Mouse (Mus musculus) cerebellum, postnatal 36 days (tissue): ENCODE data around the gene Hdgf.
"Not testable (repeated sequence)": the region's sequence is repeated elsewhere in the genome, so short reads cannot be mapped to it uniquely, and the experiment has no call there.

Experiments used
- DNase-seq, 2 experiments: peaks; one replicate each; pipeline ENCODE4 v3.0.0; 2021 to 2022; ENCODE audit warnings: mixed read lengths in 2 of 2

Hdgf gene

DNA sequence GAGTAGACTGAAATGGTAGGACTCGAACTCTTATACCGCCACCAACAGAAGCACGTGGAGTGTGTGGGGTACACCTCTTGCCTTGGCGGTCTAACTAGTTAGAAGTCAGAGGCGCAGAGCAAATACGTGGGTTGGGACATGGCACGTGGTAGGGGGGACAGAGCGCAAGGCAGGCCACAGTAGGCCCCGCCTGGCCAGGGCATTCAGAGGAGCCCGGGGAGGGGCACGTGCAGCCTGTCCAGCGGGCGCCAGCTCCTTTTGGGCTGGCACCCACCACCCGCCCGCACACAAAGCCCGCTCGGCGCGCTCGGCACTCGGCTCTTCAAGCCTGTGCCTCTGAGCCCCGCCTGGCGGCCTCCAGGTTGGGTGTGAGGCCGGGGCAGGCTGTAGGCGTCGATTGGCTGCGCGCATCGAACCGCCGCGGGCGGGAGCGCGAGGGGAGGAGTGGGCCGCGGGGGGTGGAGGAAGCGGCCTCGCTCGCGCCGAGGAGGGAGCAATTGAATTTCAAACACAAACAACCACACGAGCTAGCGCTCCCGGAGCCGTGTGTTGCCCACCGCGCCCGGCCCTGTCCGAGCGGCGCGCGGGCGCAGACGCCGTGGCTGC is at the start of gene Hdgf:
Gene Hdgf (plus strand): TSS at position 442 of the 606 bp plus-strand sequence.
- peak; percentile 91 to 93 for DNase-seq

DNA sequence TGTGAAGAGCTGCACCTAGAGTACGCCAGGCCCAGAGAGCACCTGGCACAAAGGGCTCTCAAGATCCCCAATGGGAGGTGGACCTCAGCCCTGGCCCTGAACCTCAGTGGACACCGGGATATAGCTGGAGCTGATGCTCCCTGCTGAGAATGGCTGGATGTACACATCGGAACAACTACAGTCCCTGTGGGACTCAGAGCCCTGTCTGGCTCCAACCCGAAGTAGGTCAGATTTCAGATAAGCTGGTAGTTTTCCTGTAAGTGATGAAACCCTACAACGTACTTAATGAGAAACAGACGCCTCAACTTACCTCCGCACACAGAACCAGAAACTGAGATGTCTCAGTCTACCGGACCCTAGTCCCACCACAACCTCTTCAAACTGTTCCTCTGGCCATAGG is 48.5 kb upstream of the Hdgf start:
- DNase-seq, result no peak

DNA sequence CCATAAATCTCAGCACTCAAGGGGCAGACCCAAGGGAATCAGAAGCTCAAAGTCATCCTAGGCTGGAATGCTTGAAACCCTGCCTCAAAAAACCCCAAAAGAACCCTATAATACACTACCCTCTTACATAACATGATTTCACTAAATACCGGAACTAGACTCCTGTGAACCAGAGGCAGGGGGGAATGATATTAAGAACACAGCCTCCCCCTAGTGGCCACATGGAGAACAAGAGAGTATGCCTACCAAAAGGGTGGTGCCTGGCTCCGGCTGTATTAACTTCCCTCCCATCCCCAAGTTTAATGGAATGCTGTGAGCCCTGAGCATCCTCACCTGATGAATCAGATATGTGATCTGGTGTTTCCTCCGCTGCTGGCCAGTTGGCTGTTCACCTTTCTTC is 46.3 kb upstream of the Hdgf start:
- DNase-seq, result peak; percentile 45 to 60

DNA sequence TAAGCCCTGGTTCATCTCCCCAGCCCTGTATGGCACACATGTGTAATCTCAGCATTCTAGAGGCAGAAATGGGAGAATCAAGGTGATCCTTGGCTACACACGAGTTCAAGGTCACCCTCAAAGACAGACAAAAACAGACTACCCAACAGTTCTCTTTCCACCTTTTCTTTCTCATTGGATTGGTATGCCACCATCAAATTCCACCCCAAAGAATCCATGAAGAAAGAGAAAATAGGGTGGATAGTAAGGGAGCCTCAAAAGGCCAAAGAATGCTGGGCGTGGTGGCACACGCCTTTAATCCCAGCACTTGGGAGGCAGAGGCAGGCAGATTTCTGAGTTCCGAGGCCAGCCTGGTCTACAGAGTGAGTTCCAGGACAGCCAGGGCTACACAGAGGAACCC is 42.0 kb upstream of the Hdgf start:
- not testable (repeated sequence) for DNase-seq

DNA sequence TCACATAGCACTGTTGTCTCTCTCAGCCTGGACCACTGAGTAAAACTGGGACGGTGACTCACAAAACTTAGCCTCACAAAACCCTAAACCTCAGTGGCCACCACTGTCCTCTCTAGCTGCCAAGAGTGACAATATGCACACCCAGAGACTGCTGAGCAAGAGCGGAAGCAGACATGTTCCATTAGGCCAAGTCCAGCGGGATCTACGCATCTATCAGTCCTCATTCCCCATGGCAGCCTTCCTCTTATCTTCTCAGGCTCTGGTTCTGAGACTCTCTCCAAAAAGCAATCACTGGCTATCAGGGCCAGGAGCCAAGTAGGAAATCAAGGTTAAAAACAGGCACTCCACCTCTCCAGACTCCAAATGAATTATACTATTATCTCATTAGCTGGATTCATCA is 28.4 kb upstream of the Hdgf start:
- DNase-seq, result no peak

DNA sequence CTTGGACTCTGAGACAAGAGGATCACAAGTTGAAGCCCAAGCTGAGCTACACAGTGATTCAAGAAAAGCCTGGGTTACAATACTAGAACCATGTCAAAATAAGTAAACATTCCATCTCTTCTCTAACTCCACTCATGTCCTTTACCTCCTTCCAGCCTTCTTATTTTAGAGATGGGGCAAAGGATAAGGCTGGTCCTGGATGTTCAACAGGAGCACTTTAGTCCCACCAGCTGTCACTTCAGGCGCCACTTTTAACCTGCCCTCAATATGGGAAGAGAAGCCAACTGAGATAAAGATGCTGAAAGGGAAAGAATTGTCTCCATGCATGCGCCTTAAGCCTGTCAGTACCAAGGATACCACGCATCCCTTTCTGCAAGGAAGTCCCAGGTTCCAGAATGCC is 21.8 kb upstream of the Hdgf start:
- DNase-seq, result no peak

DNA sequence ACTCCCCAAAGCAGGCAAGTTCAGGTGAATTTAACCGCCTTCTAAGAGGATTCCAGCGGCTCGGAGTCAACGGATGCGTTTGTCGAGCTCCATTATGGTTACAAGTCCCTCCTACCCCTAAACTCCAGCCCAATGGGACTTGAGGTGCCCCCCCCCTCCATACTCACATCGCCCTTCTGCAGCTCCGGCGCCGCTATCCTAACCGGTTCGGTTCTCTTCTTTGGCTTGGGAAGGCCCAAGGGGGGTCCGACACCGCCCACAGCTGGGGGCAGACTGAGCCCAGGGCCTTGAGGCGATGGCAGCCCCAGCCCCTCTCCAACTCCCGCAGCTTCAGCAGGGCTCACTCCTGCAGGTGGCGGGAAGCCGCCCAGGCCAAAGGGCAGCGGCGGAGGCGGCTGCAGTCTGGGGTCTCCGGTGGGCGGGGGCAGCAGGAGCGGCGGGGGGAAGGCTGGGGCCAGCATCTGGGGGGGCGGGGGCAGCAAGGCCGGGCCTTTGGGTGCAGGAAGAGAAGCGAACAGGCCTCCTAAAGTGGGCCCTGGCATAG is 21.3 kb upstream of the Hdgf start:
- peak; percentile 39 to 47 for DNase-seq

DNA sequence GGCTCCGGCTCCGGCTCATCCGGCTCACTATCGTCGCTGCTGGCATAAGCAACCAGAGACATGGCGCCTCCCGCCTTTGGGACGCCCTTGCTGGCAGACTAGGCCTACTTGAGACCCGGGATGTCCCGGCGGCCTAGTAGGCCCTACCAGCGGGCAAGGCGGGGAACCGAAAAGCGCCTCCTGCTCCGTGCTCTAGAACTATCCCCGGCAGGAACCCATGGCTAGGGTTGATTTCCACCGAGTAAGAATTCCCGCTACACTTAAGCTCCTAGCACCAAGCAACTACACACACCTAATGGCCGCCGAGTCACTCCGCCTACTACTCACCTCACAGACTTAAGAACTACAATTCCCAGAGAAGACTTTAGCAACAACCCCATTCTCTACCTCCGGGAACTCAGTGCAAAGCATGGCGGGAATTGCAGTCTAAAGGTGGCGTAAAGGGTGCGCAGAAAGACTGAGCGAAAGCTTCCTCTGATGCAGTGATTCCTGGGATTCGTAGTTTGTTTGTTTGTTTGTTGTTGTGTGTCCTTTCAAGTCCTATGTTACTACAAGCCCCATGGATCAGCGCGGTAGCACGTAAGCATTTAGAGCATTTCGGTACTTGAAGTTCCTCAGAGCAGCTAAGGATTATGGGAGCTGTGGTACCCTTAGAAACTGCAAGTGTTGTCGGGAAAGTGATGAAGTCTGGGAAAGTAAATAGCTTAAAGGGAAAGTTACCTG is 20.7 kb upstream of the Hdgf start, which contains the start of gene Prcc:
Gene Prcc (minus strand): TSS at position 328 of the 723 bp plus-strand sequence.
- peak; percentile 86 to 91 for DNase-seq

DNA sequence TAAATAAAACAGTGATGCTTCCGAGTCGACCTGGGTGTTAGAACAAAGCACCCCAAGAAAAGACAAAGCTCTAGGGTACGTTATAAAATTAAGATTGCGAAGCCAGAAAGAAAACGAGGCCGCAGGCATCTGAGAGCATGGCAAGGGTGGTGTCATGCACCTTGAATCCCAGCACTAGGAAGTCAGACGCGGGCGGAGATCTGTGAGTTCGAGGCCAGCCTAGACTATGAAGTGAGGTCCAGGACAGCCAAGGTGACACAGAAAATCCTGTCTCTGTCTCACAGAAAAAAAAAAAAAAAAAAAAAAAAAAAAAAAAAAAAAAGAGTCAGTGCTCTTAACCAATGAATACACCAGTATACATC is 20.1 kb upstream of the Hdgf start:
- DNase-seq, result peak in 1 of 2 experiments; percentile 47

DNA sequence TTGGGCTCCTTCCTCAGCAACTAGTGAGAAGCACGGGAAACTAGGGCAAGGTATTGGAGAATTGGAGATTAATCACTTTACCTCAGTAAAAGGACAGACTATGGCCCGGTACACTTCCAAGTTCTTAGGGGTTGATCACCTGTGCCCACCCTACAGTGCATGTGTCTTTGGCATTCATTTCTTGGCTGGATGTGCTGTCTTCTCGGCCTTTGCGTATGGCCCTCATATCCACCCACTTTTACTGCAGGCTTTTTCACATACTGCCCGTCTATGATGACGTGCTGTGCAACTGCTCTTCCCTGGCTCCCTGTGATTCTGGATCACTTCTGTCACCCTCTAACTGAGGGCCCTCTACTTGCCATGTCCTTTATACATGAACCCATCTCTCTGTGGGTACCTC is 19.7 kb upstream of the Hdgf start:
- DNase-seq, result no peak

DNA sequence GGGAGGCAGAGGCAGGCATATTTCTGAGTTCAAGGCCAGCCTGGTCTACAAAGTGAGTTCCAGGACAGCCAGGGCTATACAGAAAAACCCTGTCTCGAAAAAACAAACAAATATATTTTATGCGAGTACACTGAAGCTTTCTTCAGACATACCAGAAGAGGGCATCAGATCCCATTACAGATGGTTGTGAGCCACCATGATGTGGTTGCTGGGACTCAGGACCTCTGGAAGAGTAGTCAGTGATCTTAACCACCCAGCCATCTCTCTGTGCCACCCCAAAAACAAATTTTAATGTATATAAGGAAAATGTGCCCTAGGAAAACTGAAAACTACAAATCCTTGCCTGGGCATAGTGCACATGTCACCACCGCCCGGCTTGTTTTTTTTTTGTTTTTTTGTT is 18.7 kb upstream of the Hdgf start:
- DNase-seq, result not testable (repeated sequence)

DNA sequence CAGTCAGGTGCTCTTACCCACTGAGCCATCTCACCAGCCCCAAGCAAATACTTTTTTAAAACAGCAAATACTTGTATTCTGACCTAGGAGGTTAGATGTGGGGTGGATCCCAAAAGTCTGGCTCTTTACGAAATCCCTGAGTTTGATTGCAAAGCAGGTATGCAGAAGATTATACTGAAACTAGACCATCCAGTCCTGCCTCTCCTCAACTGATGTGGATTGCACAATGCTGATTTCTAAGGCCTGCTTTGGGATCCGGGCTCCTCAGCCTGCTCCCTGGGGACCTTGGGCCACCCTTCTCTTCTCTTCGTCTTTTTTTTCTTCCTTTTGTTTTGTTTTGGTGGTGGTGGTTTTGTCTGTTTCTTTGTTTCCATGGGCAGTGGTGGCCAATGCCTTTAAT is 14.6 kb upstream of the Hdgf start:
- DNase-seq, result no peak

DNA sequence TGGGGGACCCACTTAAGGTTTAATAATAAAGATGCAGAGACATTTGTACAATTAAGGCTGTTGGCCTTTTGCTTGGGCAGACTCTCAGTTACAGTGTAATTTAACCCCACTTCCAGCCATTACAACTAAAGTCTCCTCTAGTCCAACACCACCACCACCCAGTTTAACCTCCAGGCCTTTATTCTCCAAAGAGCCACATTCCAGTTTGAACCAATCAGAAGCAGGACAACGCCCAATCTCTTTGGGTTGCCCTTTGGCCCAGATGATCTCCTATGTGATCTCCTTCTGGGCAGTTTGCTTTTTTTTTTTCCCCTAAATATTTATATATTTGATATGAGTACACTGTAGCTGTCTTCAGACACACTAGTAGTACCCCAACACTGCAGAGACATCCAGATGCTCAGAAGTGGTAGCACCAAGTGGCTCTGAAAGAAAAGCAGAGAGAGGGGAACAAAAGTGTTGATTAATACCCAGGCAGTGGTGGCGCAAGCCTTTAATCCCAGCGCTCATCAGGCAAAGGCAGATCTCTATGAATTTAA is 12.7 kb upstream of the Hdgf start:
- DNase-seq, result no peak

DNA sequence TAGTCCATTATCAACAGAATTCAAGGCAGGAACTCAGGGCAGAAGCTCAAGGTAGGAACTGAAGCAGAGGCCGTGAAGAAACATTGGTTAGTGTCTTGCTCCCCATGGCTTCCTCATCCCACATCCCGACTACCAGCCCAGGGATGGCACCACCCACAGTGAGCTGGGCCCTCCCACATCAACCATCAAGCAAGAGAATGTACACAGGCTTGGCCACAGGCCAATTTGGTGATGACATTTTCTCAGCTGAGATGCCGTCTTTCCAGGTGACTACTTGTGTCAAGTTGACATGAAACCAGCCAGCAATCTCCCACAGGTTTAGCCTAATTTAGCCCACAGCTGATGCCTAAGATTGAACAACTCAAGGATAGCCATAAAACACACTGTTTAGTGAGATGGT is 6.9 kb upstream of the Hdgf start:
- no peak for DNase-seq

DNA sequence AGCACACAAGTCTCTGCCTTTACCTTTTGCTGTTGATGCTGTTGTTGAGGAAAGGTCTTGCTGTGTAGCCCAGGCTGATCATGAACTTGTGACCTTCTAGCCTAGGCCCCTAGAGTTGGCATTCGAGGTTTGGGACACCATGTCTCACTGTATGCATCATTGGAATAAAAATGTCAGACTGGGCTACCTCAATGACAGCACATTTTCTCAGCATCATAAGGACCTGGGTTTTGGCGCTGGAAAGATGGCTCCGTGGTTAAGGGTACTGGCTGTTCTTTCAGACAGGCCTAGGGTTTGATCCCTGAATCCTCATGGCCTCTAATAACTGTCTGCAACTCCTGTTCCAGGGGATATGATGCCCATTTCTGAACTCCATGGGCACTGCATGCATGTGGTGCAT is 6.3 kb upstream of the Hdgf start:
- no peak for DNase-seq

DNA sequence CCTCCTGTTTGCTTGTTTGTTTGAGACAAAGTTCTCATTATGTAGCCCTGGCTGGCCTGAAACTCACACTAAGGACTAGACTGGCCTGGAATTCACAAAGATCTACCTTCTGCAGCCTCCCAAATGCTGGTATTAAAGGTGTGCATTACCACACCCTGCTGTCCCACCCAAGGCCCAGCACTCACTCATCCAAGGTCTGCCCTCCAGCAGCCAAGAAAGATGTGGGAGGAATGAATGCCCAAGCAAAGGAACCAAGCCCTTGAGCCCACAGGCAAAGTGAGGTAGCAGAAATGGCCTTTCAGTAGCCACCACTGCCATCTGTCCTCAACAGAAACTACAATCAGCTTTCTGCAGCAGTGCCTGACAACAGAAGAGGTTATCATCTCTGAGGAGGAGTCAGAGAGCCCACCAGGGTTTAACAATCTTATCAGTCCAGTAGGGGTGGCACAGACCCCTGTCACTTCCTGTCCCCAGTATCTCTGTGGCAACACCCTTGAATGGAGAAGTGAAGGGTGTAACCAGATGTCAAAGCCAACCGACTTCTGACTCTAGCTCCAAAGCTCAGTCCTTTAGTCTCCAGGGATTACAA is 5.0 kb upstream of the Hdgf start:
- no peak for DNase-seq

DNA sequence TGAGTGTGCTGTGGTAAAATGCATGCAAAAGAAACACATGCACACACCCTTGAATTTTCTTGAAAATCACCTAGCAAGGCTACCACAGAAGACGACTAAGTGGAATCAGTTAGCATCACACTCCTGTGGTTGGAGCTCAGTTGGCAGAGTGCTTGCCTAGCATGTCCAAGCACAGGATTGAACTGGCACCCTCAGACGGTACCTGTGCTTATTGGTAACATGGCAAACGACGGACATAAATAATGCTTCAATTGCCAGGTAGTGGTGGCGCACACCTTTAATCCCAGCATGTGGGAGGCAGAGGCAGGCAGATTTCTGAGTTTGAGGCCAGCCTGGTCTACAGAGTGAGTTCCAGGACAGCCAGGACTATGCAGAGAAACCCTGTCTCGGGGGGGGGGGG is 4.2 kb upstream of the Hdgf start:
- DNase-seq, result not testable (repeated sequence)

DNA sequence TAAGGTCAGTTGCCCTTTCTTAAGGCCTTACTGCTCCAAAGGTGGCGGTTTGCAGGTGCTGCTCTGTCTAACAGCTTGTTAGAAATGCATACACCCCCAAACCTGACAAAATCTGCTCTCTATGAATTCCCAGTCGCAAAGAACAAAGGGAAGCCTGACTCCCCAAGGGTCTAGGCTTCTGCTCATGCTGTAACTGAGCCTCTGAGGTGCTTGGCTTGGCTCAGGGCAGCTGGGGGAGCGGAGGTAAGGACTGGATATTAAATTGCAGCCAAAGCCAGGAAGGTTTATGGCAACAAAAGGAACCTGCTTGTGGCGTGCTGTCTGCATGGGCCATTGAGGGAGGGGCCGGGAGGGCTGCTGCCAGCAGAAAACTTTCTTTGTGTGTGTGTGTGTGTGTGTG is 2.3 kb upstream of the Hdgf start:
- no peak for DNase-seq

DNA sequence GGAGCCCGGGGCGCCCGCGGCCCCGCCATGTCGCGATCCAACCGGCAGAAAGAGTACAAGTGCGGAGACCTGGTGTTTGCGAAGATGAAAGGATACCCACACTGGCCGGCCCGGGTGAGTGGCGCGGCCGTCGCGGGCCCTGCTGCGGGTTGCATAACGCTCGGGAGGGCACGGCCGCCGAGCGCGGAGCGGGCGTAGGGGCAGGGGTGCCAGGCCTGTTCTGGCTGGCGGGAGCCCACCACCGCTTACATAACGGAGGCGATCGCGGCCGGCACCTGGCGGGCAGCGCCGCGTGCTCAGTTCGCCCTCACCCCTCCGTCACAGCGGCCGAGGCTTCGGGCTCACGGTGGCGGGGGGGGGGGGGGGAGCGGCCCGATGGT is 470 bp downstream of the Hdgf start:
- DNase-seq, result peak; percentile 71 to 73

DNA sequence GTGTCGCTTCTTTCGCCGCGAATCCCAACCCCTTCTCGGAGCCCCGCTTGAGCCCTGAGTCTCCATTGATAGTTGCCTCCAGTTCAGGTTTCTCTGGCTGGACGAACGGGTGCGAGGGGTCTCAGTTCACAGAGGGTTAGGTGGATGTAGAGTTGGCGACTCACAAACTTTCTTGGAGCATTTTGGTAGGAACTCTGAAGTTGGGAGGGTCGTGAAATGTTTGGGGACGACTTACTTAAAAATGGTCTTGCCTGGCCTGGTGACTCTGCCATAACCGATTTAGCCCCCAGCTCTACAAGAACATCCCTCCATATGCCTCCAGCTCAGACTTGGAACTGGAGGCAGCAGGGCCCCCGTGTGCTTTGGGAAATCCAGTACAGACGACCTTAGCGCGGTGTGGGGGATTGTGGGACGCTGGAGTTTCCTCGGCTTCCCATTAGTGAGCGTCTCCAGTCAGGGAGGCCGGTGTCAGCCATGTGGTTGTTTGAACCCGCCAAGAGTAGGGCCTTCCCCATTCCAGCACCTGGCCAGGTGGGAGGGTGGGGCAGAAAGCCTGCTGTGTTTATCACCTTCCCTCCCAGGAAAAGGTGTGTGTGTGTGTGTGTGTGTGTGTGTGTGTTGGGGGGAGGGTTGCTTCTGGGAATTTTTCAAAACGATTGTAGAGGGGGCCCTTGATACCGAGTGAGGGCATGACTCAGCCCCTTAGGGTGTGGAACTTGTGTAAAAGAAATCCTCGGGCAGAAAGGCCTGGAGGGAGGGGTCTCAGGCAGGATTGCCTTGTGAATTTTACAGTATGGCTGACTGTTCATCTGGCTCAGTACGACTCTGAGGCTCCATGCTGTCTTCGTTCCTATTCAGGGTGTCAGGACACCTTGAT is 1.1 kb downstream of the Hdgf start:
- DNase-seq, result peak; percentile 34 to 42

DNA sequence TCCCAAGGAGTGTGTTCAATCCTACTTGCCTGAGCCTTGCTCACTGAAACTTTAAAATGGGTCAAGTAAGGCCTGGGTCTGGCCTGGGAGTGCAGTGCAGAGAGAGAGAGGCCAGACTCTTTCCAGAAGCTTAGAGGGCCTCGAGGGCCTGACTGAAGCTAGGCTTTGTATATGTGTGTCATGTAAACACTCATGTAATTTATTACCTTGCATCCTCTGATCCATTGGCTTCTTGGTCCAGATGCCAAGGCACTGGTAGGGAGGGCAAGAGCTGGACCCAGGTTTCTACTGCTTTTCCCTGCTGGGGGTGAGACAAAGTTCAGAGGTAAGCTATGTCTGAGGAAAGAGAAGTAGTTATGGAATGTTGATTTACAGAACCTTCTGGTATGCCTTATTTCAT is 1.8 kb downstream of the Hdgf start:
- no peak for DNase-seq

DNA sequence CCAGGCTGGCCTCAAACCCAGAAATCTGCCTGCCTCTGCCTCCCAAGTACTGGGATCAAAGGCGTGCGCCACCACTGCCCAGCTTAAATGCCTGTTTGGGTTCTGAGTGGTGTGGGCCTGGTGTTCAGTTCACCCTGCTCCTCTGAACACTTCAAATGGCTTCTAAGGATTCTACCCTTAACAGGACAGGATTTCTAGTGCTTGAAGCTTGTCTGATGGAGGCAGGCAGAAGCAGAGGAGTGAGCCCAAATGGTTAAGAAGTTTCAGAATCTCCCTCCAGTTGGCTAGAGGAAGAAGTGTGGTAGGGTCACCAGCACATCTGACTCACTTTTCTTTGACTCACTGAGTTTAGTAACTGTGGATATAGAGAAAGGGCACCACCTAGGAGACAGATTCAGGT is 3.3 kb downstream of the Hdgf start:
- no peak for DNase-seq

DNA sequence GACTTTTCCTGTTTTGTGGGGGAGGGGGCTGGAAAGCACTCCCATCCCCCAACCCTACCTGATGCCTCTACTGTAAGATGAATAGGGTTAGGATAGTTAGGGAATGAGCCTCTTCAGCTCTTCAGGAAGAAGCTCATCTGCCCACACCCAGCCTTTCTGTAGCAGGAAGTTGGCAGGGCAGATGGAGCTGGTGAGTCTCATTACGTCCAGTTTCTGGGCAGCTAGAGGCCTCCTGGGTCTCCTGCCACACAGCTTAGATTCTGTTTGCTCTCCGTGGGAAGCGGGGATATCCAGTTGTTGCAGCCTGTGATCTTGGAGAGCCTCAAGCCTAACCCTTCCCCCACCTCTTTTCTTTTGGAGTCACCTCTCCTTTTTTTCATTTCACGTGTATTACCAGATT is 3.8 kb downstream of the Hdgf start:
- no peak for DNase-seq
